Comparison of ENCODE assay signal across 8 mouse cellular contexts in the genomic region with DNA sequence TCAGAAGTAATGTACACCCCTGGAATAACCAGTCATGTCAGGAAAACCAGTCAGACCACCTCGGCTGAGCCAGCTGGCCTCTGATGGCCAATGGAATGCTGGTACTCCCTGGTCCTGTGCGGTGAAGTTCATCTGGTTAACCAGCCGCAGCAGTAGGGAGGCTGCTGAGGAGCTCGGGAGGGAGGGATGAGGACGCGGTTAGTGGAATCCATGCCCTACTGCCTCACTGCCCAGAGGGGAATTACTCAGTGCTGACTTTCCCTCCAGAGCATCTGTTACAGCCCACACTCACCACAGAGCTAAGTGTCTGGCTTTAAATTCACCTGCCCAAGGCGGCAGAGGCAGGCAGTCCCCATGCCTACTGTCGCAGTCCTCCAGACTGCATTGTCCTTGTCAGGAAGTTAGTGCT. TPM values are rescaled to one million over a fixed set of nuclear protein-coding genes. Genes with fewer than 3 reads are reported as not detected.
DNase-seq lines count a peak whose midpoint lies in the region; ATAC-seq and TF ChIP-seq lines count a peak whose summit lies in the region.

No protein-coding gene starts in this region.

- no peak overlapping the region for H3K4me2 ChIP-seq in embryonic facial prominence, embryonic 11.5 days (ENCODE audit: low read depth, low read length)
- no peak overlapping the region for H3K4me2 ChIP-seq in liver, embryonic 12.5 days

- H3K27me3 ChIP-seq in embryonic facial prominence, embryonic 11.5 days (ENCODE audit: control insufficient read depth, insufficient read depth, low read length): no peaks in the 10 kb centered on the region
- no peaks in the 10 kb centered on the region for H3K27me3 ChIP-seq in kidney, adult 2 months (replicated peaks; ENCODE audit: control insufficient read depth, insufficient read depth, low read length)
- no peaks in the 10 kb centered on the region for H3K27me3 ChIP-seq in liver, embryonic 12.5 days (replicated peaks)

- ATAC-seq in embryonic facial prominence, embryonic 11.5 days (replicated peaks; ENCODE audit: insufficient number of reproducible peaks, low FRiP score, low TSS enrichment, low read depth): peak; percentile 81
- no peak for ATAC-seq in activated CD4-positive, CD25-positive, alpha-beta regulatory T cell, adult 4 months
- no peak for ATAC-seq in liver, embryonic 12.5 days

- H3K9ac ChIP-seq in embryonic facial prominence, embryonic 11.5 days (replicated peaks; ENCODE audit: low read length): no peak overlapping the region
- H3K9ac ChIP-seq in liver, embryonic 12.5 days: no peak overlapping the region

- no peaks in the 10 kb centered on the region for H3K36me3 ChIP-seq in embryonic facial prominence, embryonic 11.5 days (replicated peaks; ENCODE audit: control insufficient read depth, insufficient read depth, low read depth, low read length)
- no peaks in the 10 kb centered on the region for H3K36me3 ChIP-seq in kidney, adult 2 months (ENCODE audit: control insufficient read depth, insufficient read depth, low read length)
- no peaks in the 10 kb centered on the region for H3K36me3 ChIP-seq in liver, embryonic 12.5 days

- H3K27ac ChIP-seq in embryonic facial prominence, embryonic 11.5 days (replicated peaks; ENCODE audit: low read depth, low read length): no peak overlapping the region
- no peak overlapping the region for H3K27ac ChIP-seq in kidney, adult 2 months (ENCODE audit: insufficient read depth, low read depth, low read length)
- H3K27ac ChIP-seq in liver, embryonic 12.5 days: no peak overlapping the region

- no peak; the same call in 1 of the 2 replicates for TF ChIP-seq CTCF in kidney, adult 2 months (conservative IDR thresholded peaks at IDR 0.05; ENCODE audit: insufficient read depth, insufficient read length, low read depth, low read length)

- WGBS in embryonic facial prominence, embryonic 11.5 days: 31% methylated on average over 8 of the region's 8 CpGs
- 45% methylated on average over 8 of the region's 8 CpGs for WGBS in kidney, adult 2 months
- 44% methylated on average over 8 of the region's 8 CpGs for WGBS in liver, embryonic 12.5 days (ENCODE audit: insufficient replicate concordance)

- peaks cover 5% of the 10 kb centered on the region for H3K4me1 ChIP-seq in embryonic facial prominence, embryonic 11.5 days (ENCODE audit: control insufficient read depth, insufficient read depth, low read length)
- peaks cover 2% of the 10 kb centered on the region; the same call in 1 of the 2 replicates for H3K4me1 ChIP-seq in kidney, adult 2 months (ENCODE audit: control insufficient read depth, insufficient read depth, low read length)
- peaks cover 25% of the 10 kb centered on the region for H3K4me1 ChIP-seq in liver, embryonic 12.5 days

- DNase-seq in left cerebral cortex, postnatal 4 days: peak; percentile 12
- no peak for DNase-seq in left cerebral cortex, postnatal 36 days (ENCODE audit: low spot score in 2 of 2)
- DNase-seq in embryonic facial prominence, embryonic 11.5 days (ENCODE audit: low spot score): peak; percentile 79
- DNase-seq in kidney, adult 2 months: peak; percentile 39
- DNase-seq in mesoderm, embryonic 11.5 days (ENCODE audit: low read depth, low spot score): peak; percentile 76
- no peak for DNase-seq in right cerebral cortex, postnatal 14 days

- no peaks in the 10 kb centered on the region for H3K9me3 ChIP-seq in embryonic facial prominence, embryonic 11.5 days (replicated peaks; ENCODE audit: control insufficient read depth, low read length)
- no peaks in the 10 kb centered on the region for H3K9me3 ChIP-seq in liver, embryonic 12.5 days (replicated peaks)

- TF ChIP-seq POLR2A in kidney, adult 2 months (IDR thresholded peaks at IDR 0.05; ENCODE audit: low read depth, low read length): no peak

- H3K4me3 ChIP-seq in embryonic facial prominence, embryonic 11.5 days (ENCODE audit: low read depth, low read length): no peak overlapping the region
- H3K4me3 ChIP-seq in kidney, adult 2 months (ENCODE audit: insufficient read depth, low read depth, low read length): no peak overlapping the region
- no peak overlapping the region for H3K4me3 ChIP-seq in liver, embryonic 12.5 days

- intact Hi-C loops in left cerebral cortex, postnatal 4 days (cut with DNase I): no loop called here
- intact Hi-C loops in left cerebral cortex, postnatal 36 days (cut with DNase I): no loop called here

RNA-seq across cellular contexts. Expression of a gene that starts 51.2 kb away (rescaled TPM):
- 10 to 100 TPM; 57.2 to 60.6 TPM for total RNA-seq in left cerebral cortex, postnatal 4 days (2021)
- total RNA-seq in left cerebral cortex, postnatal 36 days (2021): 10 to 100 TPM; 64.8 to 68.3 TPM
- polyA plus RNA-seq in embryonic facial prominence, embryonic 11.5 days (2014; fragmentation: Nextera tagmentation; extraction: Ambion mirVana): 15.4 and 16.5 TPM in 2 replicates
- polyA plus RNA-seq in kidney, adult 2 months (2012; rRNA removed): 4.7 and 5.4 TPM in 2 replicates
- polyA plus RNA-seq in activated CD4-positive, CD25-positive, alpha-beta regulatory T cell, adult 4 months (2017; shearing (Covaris generic)): 10 to 100 TPM; 16.8 to 18.2 TPM
- polyA plus RNA-seq in liver, embryonic 12.5 days (2016; fragmentation: Nextera tagmentation; extraction: Ambion mirVana): 4.9 and 5.1 TPM in 2 replicates

Comparison
In these comparisons a context has a peak if more than half of its experiments do, and no peak if none do; other contexts are left out.
1. DNase-seq: peak in left cerebral cortex, postnatal 4 days (single experiment), embryonic facial prominence, embryonic 11.5 days (single experiment), kidney, adult 2 months (single experiment) and mesoderm, embryonic 11.5 days (single experiment); none in left cerebral cortex, postnatal 36 days (0 of 2) and right cerebral cortex, postnatal 14 days (single experiment).